Mouse (Mus musculus) bone marrow macrophage, adult 2 months (primary cell): Measurements from ENCODE around the gene Trir.

Source experiments
- CTCF ChIP-seq: IDR thresholded peaks from 2 replicates; pipeline ENCODE4 v1.5.1; 2012; ENCODE audit warnings: low read depth, mild to moderate bottlenecking, low read length, moderate library complexity
- POLR2A ChIP-seq: IDR thresholded peaks from 2 replicates; pipeline ENCODE4 v1.6.1; 2012; ENCODE audit warnings: mild to moderate bottlenecking, low read depth, low read length, borderline replicate concordance

DNA sequence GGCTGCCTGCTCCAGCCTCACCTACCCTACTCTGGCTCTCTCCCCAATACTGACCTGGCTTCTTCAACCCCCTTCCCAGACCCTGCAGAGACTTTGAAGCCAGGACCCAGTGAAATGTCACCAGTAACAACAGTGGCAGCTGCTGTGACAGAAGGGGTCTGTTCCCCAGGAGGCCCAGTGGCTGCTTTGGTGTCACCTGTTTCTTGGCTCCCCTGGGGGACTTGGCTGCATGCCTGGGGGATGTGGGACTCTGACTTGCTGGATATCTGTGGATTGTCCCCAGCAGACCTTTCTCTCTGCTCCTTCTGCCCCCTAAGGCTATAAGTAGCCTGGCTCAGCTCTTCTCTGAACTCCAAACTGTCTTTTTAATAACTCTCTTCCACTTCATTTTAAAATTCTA is 41.4 kb downstream of the Trir start, which contains the start of gene Gm5741:
- no peak for TF ChIP-seq CTCF
- no peak for TF ChIP-seq POLR2A
